Mouse (Mus musculus) ES-E14 (cell line): ENCODE data around the gene Defb7. TPM values are rescaled to one million over a fixed set of nuclear protein-coding genes. Genes with fewer than 3 reads are reported as not detected.

Experiments used
- DNase-seq: peaks from one replicate; pipeline ENCODE4 v3.0.0-alpha.2; 2013; ENCODE audit warnings: low read depth, low spot score
- H3K27ac ChIP-seq: 2 replicates; pipeline ENCODE4 v1.5.1; 2012; ENCODE audit warnings: low read depth, mild to moderate bottlenecking, low read length, moderate library complexity, mixed read lengths; ENCODE audit not compliant: poor library complexity, insufficient read depth, severe bottlenecking
- H3K36me3 ChIP-seq: 2 replicates; pipeline ENCODE4 v1.6.1; 2012; ENCODE audit warnings: mild to moderate bottlenecking, low read length, moderate library complexity, mixed read lengths; ENCODE audit not compliant: control insufficient read depth, poor library complexity, insufficient read depth, severe bottlenecking
- H3K4me1 ChIP-seq, 2 experiments: fragments of 150-350 bp in 1 of 2; sonication (generic) in 1 of 2; 2 replicates each; pipeline ENCODE4 v1.6.1; 2012; ENCODE audit warnings: low read length in 2 of 2, mild to moderate bottlenecking in 1 of 2, mixed read lengths in 1 of 2; ENCODE audit not compliant: control insufficient read depth in 2 of 2, insufficient read depth in 2 of 2, poor library complexity in 1 of 2
- H3K4me3 ChIP-seq, 2 experiments: fragments of 150-350 bp in 1 of 2; sonication (generic) in 1 of 2; 2 replicates each; pipeline ENCODE4 v1.5.1; 2012; ENCODE audit warnings: low read length in 2 of 2, low read depth in 1 of 2, mild to moderate bottlenecking in 1 of 2, mixed read lengths in 1 of 2; ENCODE audit not compliant: insufficient read depth in 1 of 2, poor library complexity in 1 of 2, severe bottlenecking in 1 of 2
- H3K9ac ChIP-seq: 2 replicates; pipeline ENCODE4 v1.6.1; 2012; ENCODE audit warnings: low read depth, mild to moderate bottlenecking, low read length, mixed read lengths; ENCODE audit not compliant: poor library complexity, insufficient read depth, severe bottlenecking
- H3K9me3 ChIP-seq: fragments of 150-350 bp; sonication (generic); 2 replicates; pipeline ENCODE4 v1.6.1; 2012; ENCODE audit warnings: low read depth, mild to moderate bottlenecking, low read length; ENCODE audit not compliant: control insufficient read depth, insufficient read depth
- CHD2 ChIP-seq: IDR thresholded peaks from 2 replicates; pipeline ENCODE4 v1.6.1; 2014; ENCODE audit warnings: mild to moderate bottlenecking, low read depth, low read length, inconsistent platforms
- HCFC1 ChIP-seq: IDR thresholded peaks from 2 replicates; pipeline ENCODE4 v1.6.1; 2012; ENCODE audit warnings: low read length, inconsistent platforms, borderline replicate concordance; ENCODE audit not compliant: insufficient read depth
- MAFK ChIP-seq: IDR thresholded peaks from 2 replicates; pipeline ENCODE4 v1.6.1; 2014; ENCODE audit warnings: mild to moderate bottlenecking, low read depth, low read length, inconsistent platforms; ENCODE audit not compliant: insufficient read depth
- ZC3H11A ChIP-seq: IDR thresholded peaks from 2 replicates; pipeline ENCODE4 v1.6.1; 2012; ENCODE audit warnings: low read depth, mild to moderate bottlenecking, inconsistent platforms, low read length, borderline replicate concordance
- ZNF384 ChIP-seq: IDR thresholded peaks from 2 replicates; pipeline ENCODE4 v1.6.1; 2012; ENCODE audit warnings: low read depth, low read length, inconsistent platforms
- in situ Hi-C, 2 experiments: fragments of 600-800 bp; cut with MboI; formaldehyde crosslinking; loops; one replicate each; pipeline ENCODE4 v1.15.1; 2025; ENCODE audit warnings: low sequenced_read_pairs in 2 of 2, inconsistent platforms in 1 of 2; ENCODE audit not compliant: unreplicated experiment in 2 of 2
- total RNA-seq: library from RNA; depleted of rRNA; stranded (reverse); fragments of 300-350 nt; gene quantifications from 2 replicates; pipeline ENCODE4 v1.2.3, GENCODE M21; 2012; rRNA removed

The Defb7 gene
- not detected in 2 replicates for total RNA-seq

- DNase-seq: no peak
- Histone ChIP-seq H3K4me1 (no peaks in the 10 kb centered on the region), H3K9me3 (no peaks in the 10 kb centered on the region), H3K9ac (no peak within 1 kb of the TSS), H3K36me3 (no peaks in the 10 kb centered on the region), H3K4me3 (no peak within 1 kb of the TSS), H3K27ac (no peak within 1 kb of the TSS)
- in situ Hi-C loops: no loop called here
- TF ChIP-seq CHD2: no peak
- TF ChIP-seq HCFC1: no peak
- TF ChIP-seq MAFK: no peak
- TF ChIP-seq ZC3H11A: no peak
- no peak for TF ChIP-seq ZNF384
These were observed at the start of gene Defb7 for GRCm38 (mm10) chr8:19494797-19495196. Gene Defb7, plus strand, starts transcription at chr8:19495097.

- no peak overlapping the region for H3K4me3 ChIP-seq
- H3K4me1 ChIP-seq: no peaks in the 10 kb centered on the region
- no peaks in the 10 kb centered on the region for H3K9me3 ChIP-seq
- H3K36me3 ChIP-seq: no peaks in the 10 kb centered on the region
- TF ChIP-seq HCFC1 (no peak), MAFK (0 out of 2 replicates have a peak, but pooled peaks have one; percentile 13), ZC3H11A (no peak)
- no peak for DNase-seq
- no peak overlapping the region for H3K27ac ChIP-seq
- in situ Hi-C loops: no loop called here
- no peak overlapping the region for H3K9ac ChIP-seq
These were observed 48.5 kb upstream of the Defb7 start for GRCm38 (mm10) chr8:19446378-19446777.

- TF ChIP-seq CHD2 (no peak), ZC3H11A (no peak), MAFK (no peak), ZNF384 (no peak), HCFC1 (no peak)
- in situ Hi-C loops: loop anchor here in 1 of 2 experiments (5.0 kb wide), 1 partner anchor 39 kb away; no protein-coding TSS in a partner anchor
- no peak for DNase-seq
- Histone ChIP-seq H3K4me1 (no peaks in the 10 kb centered on the region), H3K36me3 (no peaks in the 10 kb centered on the region), H3K4me3 (no peak overlapping the region), H3K9me3 (no peaks in the 10 kb centered on the region), H3K27ac (no peak overlapping the region), H3K9ac (no peak overlapping the region)
These were observed 33.5 kb upstream of the Defb7 start for GRCm38 (mm10) chr8:19461355-19461754.

- Histone ChIP-seq H3K36me3 (no peaks in the 10 kb centered on the region), H3K9ac (no peak overlapping the region), H3K9me3 (no peaks in the 10 kb centered on the region), H3K27ac (no peak overlapping the region), H3K4me3 (no peak overlapping the region), H3K4me1 (no peaks in the 10 kb centered on the region)
- in situ Hi-C loops: no loop called here
- no peak for DNase-seq
- TF ChIP-seq HCFC1 (no peak), MAFK (no peak), CHD2 (no peak), ZC3H11A (no peak), ZNF384 (no peak)
These were observed 25.9 kb upstream of the Defb7 start for GRCm38 (mm10) chr8:19469026-19469425.

- in situ Hi-C loops: no loop called here
- Histone ChIP-seq H3K27ac (no peak overlapping the region), H3K4me3 (no peak overlapping the region), H3K4me1 (no peaks in the 10 kb centered on the region), H3K9me3 (no peaks in the 10 kb centered on the region), H3K9ac (no peak overlapping the region), H3K36me3 (no peaks in the 10 kb centered on the region)
- TF ChIP-seq ZC3H11A (no peak), MAFK (no peak)
- DNase-seq: peak; percentile 28
These were observed 5.6 kb downstream of the Defb7 start for GRCm38 (mm10) chr8:19500524-19500923.
